Mouse (Mus musculus) ZHBTc4 (cell line): ENCODE measurements around the gene Npcd.

Experiments used
- DNase-seq: peaks from one replicate; pipeline ENCODE4 v3.0.0-alpha.2; 2011; ENCODE audit warnings: low read depth, low spot score

The Npcd gene

GRCm38 (mm10) chr15:79803533-79804351, 30.3 kb downstream of the Npcd start:
- DNase-seq, result peak; percentile 42

GRCm38 (mm10) chr15:79802304-79802703, 31.7 kb downstream of the Npcd start:
- DNase-seq, result no peak

- no peak for DNase-seq
Measured at GRCm38 (mm10) chr15:79801646-79802045, 32.4 kb downstream of the Npcd start.

GRCm38 (mm10) chr15:79800701-79801100, 33.3 kb downstream of the Npcd start:
- no peak for DNase-seq

GRCm38 (mm10) chr15:79798591-79798990, 35.4 kb downstream of the Npcd start:
- no peak for DNase-seq

GRCm38 (mm10) chr15:79797680-79798079, 36.4 kb downstream of the Npcd start:
- DNase-seq, result no peak

- no peak for DNase-seq
Measured at GRCm38 (mm10) chr15:79797096-79797495, 36.9 kb downstream of the Npcd start.

- DNase-seq, result no peak
Measured at GRCm38 (mm10) chr15:79796256-79796655, 37.8 kb downstream of the Npcd start.

GRCm38 (mm10) chr15:79794173-79794572, 39.9 kb downstream of the Npcd start:
- DNase-seq, result no peak

- no peak for DNase-seq
Measured at GRCm38 (mm10) chr15:79793076-79793475, 41.0 kb downstream of the Npcd start.

GRCm38 (mm10) chr15:79792455-79792854, 41.6 kb downstream of the Npcd start:
- peak; percentile 95 for DNase-seq

- DNase-seq, result peak; percentile 78
Measured at GRCm38 (mm10) chr15:79791502-79791901, 42.5 kb downstream of the Npcd start.

- DNase-seq, result no peak
Measured at GRCm38 (mm10) chr15:79790905-79791304, 43.1 kb downstream of the Npcd start.

- DNase-seq, result no peak
Measured at GRCm38 (mm10) chr15:79790111-79790510, 43.9 kb downstream of the Npcd start.

GRCm38 (mm10) chr15:79787815-79788214, 46.2 kb downstream of the Npcd start:
- no peak for DNase-seq

- DNase-seq, result no peak
Measured at GRCm38 (mm10) chr15:79785056-79785455, 49.0 kb downstream of the Npcd start.

GRCm38 (mm10) chr15:79777749-79778148, 56.3 kb downstream of the Npcd start, which contains the start of gene Dnal4:
Dnal4 (minus strand) TSS chr15:79777849.
- no peak for DNase-seq

GRCm38 (mm10) chr15:79775662-79776061, 58.4 kb downstream of the Npcd start:
- no peak for DNase-seq

- DNase-seq, result peak; percentile 98
Measured at GRCm38 (mm10) chr15:79774117-79775027, 59.7 kb downstream of the Npcd start.

- no peak for DNase-seq
Measured at GRCm38 (mm10) chr15:79770629-79771240, 63.3 kb downstream of the Npcd start.

GRCm38 (mm10) chr15:79768302-79768701, 65.7 kb downstream of the Npcd start:
- DNase-seq, result no peak
